Mouse (Mus musculus) testis, adult 2 months (tissue): ENCODE results near the gene Eva1b. TPM values are rescaled to one million over a fixed set of nuclear protein-coding genes. Genes with fewer than 3 reads are reported as not detected.
A peak's percentile ranks its signal among the peaks of the same experiment; 100 is the strongest.

ENCODE experiments used
- H3K27ac ChIP-seq: fragments of 200-500 bp; 2 replicates; pipeline ENCODE4 v1.5.1; 2012; ENCODE audit warnings: low read depth, low read length; ENCODE audit not compliant: control insufficient read depth, insufficient read depth
- H3K27me3 ChIP-seq: fragments of 200-500 bp; 2 replicates; pipeline ENCODE4 v1.6.1; 2012; ENCODE audit warnings: mild to moderate bottlenecking, low read length, moderate library complexity; ENCODE audit not compliant: control insufficient read depth, insufficient read depth
- H3K36me3 ChIP-seq: fragments of 200-500 bp; 2 replicates; pipeline ENCODE4 v1.6.1; 2012; ENCODE audit warnings: mild to moderate bottlenecking, low read length; ENCODE audit not compliant: control insufficient read depth, insufficient read depth
- H3K4me1 ChIP-seq: fragments of 200-500 bp; 2 replicates; pipeline ENCODE4 v1.6.1; 2012; ENCODE audit warnings: low read length; ENCODE audit not compliant: control insufficient read depth, insufficient read depth
- H3K4me3 ChIP-seq: fragments of 200-500 bp; 2 replicates; pipeline ENCODE4 v1.5.1; 2012; ENCODE audit warnings: low read depth, mild to moderate bottlenecking, low read length, moderate library complexity, mixed read lengths; ENCODE audit not compliant: control insufficient read depth
- CTCF ChIP-seq: fragments of 200-500 bp; IDR thresholded peaks from 2 replicates; pipeline ENCODE4 v1.5.1; 2012; ENCODE audit warnings: low read depth, mild to moderate bottlenecking, inconsistent platforms, low read length, moderate library complexity; ENCODE audit not compliant: control insufficient read depth, insufficient read depth, insufficient replicate concordance
- POLR2A ChIP-seq: fragments of 200-500 bp; IDR thresholded peaks from 2 replicates; pipeline ENCODE4 v1.6.1; 2012; ENCODE audit warnings: low read depth, mild to moderate bottlenecking, inconsistent platforms, low read length, moderate library complexity; ENCODE audit not compliant: control insufficient read depth
- polyA plus RNA-seq: library from polyadenylated mRNA; depleted of rRNA; stranded (reverse); fragments of >200 nt; gene quantifications from 2 replicates; pipeline ENCODE4 v1.2.3, GENCODE M21; 2012; rRNA removed

Gene Eva1b
- polyA plus RNA-seq, 1 experiment = 6.2 TPM

GRCm38 (mm10) chr4:126190636-126191035 is 43.1 kb downstream of the Eva1b start:
- Histone ChIP-seq H3K4me1 (no peaks in the 10 kb centered on the region), H3K36me3 (peaks cover 2% of the 10 kb centered on the region; the same call in 1 of the 2 replicates), H3K4me3 (no peak overlapping the region), H3K27ac (no peak overlapping the region), H3K27me3 (no peaks in the 10 kb centered on the region)
- TF ChIP-seq CTCF (no peak), POLR2A (no peak)

GRCm38 (mm10) chr4:126194216-126194615 is 46.7 kb downstream of the Eva1b start:
- H3K27me3 ChIP-seq = no peaks in the 10 kb centered on the region
- TF ChIP-seq CTCF (no peak), POLR2A (no peak)
- peaks cover 2% of the 10 kb centered on the region for H3K36me3 ChIP-seq
- H3K4me3 ChIP-seq = no peak overlapping the region
- H3K27ac ChIP-seq = no peak overlapping the region
- no peaks in the 10 kb centered on the region; the same call in 1 of the 2 replicates for H3K4me1 ChIP-seq

GRCm38 (mm10) chr4:126194916-126195315 is 47.4 kb downstream of the Eva1b start:
- Histone ChIP-seq H3K27ac (peak overlapping the region; percentile 80), H3K27me3 (no peaks in the 10 kb centered on the region), H3K4me1 (no peaks in the 10 kb centered on the region; the same call in none of the 2 replicates), H3K36me3 (peaks cover 2% of the 10 kb centered on the region), H3K4me3 (peak overlapping the region; percentile 56)
- no peak for TF ChIP-seq CTCF
- TF ChIP-seq POLR2A = no peak

GRCm38 (mm10) chr4:126197485-126197884 is 49.9 kb downstream of the Eva1b start:
- peak overlapping the region; percentile 64 for H3K4me3 ChIP-seq
- peaks cover 3% of the 10 kb centered on the region for H3K4me1 ChIP-seq
- TF ChIP-seq POLR2A (no peak), CTCF (no peak)
- peak overlapping the region; percentile 53 for H3K27ac ChIP-seq
- H3K27me3 ChIP-seq = no peaks in the 10 kb centered on the region
- H3K36me3 ChIP-seq = peaks cover 1% of the 10 kb centered on the region

Other genes with a start within 250 kb of the Eva1b start
- 0.59 and 0.80 TPM in 2 replicates for gene Csf3r, start 123.2 kb upstream of the Eva1b start, polyA plus RNA-seq
- 30.4 and 33.9 TPM in 2 replicates for gene Mrps15, start 100.8 kb upstream of the Eva1b start, polyA plus RNA-seq
- gene Oscp1, start 89.2 kb upstream of the Eva1b start, polyA plus RNA-seq = 166 and 189 TPM in 2 replicates
- 41.9 and 43.5 TPM in 2 replicates for gene Lsm10, start 51.1 kb upstream of the Eva1b start, polyA plus RNA-seq
- 33.5 and 33.9 TPM in 2 replicates for gene Stk40, start 43.8 kb upstream of the Eva1b start, polyA plus RNA-seq
- gene Sh3d21, start 15.7 kb downstream of the Eva1b start, polyA plus RNA-seq = 285 and 337 TPM in 2 replicates
- gene Thrap3, start 55.0 kb downstream of the Eva1b start, polyA plus RNA-seq = 48.4 and 56.8 TPM in 2 replicates
- gene Map7d1, start 108.6 kb downstream of the Eva1b start, polyA plus RNA-seq = 6.0 and 7.5 TPM in 2 replicates
- 20.1 and 20.5 TPM in 2 replicates for gene Trappc3, start 114.6 kb downstream of the Eva1b start, polyA plus RNA-seq
- gene Col8a2, start 139.0 kb downstream of the Eva1b start, polyA plus RNA-seq = 0.42 and 0.48 TPM in 2 replicates
- 5.8 and 8.1 TPM in 2 replicates for gene Adprhl2, start 174.0 kb downstream of the Eva1b start, polyA plus RNA-seq
- 507 and 517 TPM in 2 replicates for gene Tekt2, start 177.9 kb downstream of the Eva1b start, polyA plus RNA-seq